Mouse (Mus musculus) frontal cortex, adult (tissue): ENCODE results near the gene Rnase11.
"Not testable (repeated sequence)": the region's sequence is repeated elsewhere in the genome, so short reads cannot be mapped to it uniquely, and the experiment has no call there.

ENCODE experiments used
- ATAC-seq: cut with Nextera tagmentation; 2 replicates; pipeline ENCODE4 v1.9.2; 2017; ENCODE audit warnings: mild to moderate bottlenecking, moderate library complexity, mixed read lengths; ENCODE audit not compliant: low TSS enrichment

Gene Rnase11

GRCm38 (mm10) chr14:51081035-51081434 lies 31.1 kb upstream of the Rnase11 start:
- ATAC-seq = no peak

DNA sequence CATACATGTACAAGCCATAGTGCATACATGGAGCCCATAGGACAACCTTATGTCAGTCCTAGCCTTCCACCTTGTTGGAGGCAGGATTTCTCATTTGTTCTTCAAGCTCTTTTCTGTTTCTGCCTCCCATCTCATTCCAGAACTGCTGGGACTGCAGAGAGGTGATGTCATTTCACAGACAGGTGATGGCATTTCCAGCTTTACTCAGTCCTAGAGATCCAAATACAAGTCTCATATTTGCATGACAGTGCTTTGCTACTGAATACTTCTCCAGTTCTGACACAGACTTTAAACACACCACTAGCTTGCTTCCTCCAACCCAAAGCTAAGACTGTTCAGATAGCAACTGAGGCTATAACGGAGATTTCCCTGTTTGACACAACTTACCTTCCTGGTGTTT lies 29.2 kb upstream of the Rnase11 start:
- ATAC-seq = no peak

DNA sequence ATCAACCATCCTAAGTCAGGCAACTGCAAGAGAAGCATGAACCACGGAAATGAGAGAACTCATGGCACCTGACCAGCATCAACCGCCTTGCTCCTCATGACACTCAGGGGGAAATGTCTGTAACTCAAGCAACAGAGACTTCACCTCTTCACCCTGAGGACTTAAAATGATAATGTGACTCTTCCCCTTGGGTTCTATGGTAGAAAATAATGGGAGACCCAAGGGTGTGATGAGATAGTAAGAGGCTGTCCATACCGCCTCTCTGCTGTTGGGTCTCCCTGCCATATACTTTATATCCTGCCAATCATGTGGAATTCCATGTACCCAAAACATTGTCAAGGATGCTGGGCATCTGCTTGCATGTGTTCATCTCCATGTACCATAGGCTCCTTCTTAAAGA lies 24.4 kb upstream of the Rnase11 start, which contains the start of gene Olfr750:
TSS of gene Olfr750 (minus strand) at position 101 of the 400 bp plus-strand sequence.
- no peak for ATAC-seq

DNA sequence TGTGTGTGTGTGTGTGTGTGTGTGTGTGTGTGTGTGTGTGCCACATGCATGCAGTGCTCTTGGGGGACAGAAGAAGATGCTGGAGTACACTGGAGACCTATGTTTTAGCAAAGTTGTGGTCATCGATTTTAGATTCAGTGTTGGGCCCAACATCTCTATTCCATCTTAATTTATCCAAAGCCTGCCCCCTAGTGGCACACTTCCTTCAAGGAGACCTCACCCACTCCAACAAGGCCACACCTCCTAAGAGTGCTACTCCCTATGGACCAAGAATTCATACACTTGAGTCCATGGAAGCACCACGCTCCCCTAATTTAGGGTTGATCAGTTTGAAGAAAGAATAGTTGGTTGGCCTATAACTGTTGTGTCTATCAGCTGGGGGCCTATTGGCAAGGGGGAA lies 19.7 kb upstream of the Rnase11 start:
- ATAC-seq = no peak

DNA sequence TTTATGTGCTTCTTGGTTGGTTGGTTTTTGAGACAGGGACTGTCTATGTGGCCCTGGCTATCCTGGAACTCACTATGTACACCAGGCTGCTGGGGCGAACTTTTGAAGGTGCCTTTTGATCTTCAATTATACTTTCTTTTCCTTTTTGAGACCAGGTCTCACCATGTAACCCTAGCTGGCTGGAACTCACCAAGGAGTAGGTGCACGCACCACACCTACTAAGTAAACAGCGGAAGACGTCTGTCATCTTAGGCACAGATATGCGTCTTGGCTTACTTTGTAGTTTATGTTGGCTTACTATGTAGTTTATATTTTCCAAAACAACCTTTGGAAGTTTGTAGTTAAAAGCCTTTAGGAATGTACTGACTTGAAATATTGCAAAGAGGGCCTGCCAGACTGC lies 19.0 kb upstream of the Rnase11 start:
- ATAC-seq = no peak

DNA sequence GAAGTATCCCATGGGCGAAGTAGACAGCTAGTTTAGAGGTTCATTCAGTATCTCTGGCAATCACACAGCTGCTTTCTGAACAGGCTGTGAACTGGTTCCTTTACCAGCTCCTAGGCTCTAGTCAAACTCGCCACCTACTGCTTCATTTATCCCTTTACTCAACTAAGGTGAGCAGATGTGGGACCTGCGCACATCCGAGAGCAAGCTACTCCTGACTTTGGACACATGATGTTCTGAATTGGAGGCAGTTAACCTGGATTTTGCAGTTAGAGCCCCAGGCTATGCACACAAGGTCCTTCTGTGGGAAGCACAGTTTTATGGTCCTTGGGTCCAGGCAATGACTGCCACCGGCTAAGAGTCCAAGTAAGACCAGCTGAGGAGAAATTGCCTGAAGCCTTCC lies 10.8 kb upstream of the Rnase11 start:
- ATAC-seq = no peak

GRCm38 (mm10) chr14:51057401-51057831 lies 7.5 kb upstream of the Rnase11 start, which contains the start of gene Rnase12:
Rnase12 (minus strand) TSS chr14:51057661.
- no peak for ATAC-seq

GRCm38 (mm10) chr14:51054243-51055237 lies 4.6 kb upstream of the Rnase11 start:
- no peak for ATAC-seq

- no peak for ATAC-seq
Observed at GRCm38 (mm10) chr14:51053176-51053575, 3.2 kb upstream of the Rnase11 start.

- ATAC-seq = no peak
Observed at GRCm38 (mm10) chr14:51051941-51052340, 2.0 kb upstream of the Rnase11 start.

DNA sequence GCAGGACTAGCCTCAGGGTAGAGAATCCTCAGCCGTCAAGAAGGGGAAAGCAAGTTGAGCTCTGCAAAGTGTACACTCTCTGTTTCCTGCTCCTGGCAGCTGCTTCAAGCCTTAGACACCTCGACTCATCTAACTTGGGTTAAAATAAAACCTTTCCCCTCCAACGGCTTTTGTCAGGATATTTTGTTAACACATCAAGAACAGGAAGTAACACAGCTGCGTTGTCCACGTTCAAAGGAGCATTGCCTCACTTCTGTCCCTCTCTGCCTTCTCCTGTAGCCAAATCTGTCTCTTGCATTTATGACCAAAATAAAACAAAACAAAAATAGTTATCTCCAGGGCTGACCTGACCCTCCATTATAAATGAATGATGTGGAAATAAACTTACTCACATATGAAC lies 2.1 kb downstream of the Rnase11 start:
- ATAC-seq = no peak

- no peak for ATAC-seq
Observed at GRCm38 (mm10) chr14:51041769-51042168, 8.2 kb downstream of the Rnase11 start, which contains the start of gene Rnase9. Rnase9 (minus strand) TSS chr14:51041869.

DNA sequence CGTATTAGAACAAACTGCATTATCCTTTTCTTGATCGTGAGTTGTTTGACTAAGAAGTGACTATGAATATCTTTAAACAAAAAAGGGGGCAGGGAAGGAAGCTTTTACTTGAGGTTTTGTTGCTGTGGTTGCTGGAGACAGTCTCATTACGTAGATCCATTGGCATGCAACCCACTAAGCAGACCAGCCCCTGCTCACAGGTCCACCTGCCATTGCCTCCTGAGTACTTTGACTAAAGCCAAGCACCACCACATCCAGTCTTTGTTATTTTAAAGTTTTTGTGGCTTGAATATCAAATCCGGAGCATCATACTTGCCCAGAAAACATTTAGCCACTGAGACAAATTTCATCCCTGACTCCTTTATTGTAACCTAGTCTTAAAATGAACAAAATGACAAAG lies 13.7 kb downstream of the Rnase11 start:
- no peak for ATAC-seq

DNA sequence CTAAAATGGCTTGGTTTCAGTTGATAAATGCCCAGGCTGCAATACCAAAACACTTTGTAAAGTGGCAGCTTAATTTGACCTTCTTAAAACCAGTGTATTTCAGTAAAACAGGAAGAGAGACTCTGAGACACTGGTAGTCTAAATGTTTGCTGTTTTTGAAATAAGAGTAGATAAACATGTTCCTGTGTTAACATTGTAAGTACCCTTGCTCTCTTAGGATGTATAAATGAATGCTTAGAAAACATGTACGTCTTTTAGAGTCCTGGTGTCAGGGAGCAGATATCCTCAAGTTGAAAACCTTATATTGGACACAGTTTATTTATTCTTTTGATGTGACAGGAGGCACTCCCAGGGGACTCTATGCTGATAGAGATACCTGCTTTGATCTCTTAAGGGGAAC lies 14.8 kb downstream of the Rnase11 start:
- no peak for ATAC-seq

DNA sequence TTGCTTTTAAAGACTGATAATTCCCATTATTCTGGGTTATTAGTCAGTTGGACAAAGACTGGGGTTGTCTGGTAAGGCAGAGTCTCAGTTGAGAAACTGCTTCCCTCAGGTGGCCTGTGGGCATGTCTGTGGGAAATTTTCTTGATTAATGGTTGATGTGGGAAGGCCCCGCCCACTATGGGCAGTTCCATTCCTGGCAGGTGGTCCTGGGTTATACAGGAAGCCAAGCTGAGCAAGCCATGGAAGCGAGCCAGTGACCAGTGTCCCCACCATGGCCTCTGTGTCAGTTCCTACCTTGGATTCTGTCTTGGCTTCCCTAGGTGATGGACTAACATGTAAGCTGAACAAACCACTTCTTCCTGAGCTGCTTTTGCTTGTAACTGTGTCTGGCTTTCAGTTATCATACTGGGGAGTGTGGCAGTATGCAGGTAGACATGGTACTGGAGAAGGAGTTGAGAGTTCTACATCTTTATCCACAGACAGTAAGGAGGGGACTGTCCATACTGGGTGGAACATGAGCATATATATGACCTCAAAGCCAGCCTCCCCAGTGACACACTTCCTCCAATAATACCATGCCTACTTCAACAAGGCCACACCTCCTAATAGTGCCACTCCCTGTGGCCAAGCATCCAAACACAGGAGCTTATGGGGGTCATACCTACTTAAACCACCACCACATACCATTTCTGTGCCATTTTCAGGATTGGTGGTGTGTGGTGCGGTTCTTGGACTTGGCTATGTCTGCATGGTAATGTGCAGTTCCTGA lies 22.4 kb downstream of the Rnase11 start:
- ATAC-seq = no peak

GRCm38 (mm10) chr14:51026391-51027133 lies 23.4 kb downstream of the Rnase11 start:
- ATAC-seq = peak; percentile 91

DNA sequence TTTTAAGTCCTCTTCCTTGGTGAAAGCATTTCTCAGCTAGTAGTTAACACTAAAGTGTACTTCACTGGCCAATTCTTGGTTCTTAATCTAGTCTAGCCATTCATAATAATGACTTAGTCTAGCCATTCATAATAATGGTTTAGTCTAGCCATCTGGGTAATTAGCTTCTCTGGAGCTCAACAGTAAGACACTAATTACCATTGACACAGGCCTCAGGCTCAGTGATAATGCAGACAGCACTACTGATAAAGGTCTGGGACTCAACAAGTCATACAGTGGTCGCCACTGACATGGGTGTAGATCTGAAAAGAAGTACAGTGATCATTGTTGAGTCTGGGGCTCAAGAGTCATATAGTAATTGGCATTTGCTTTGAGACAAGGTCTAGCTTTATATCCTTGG lies 25.1 kb downstream of the Rnase11 start:
- no peak for ATAC-seq

GRCm38 (mm10) chr14:51023457-51023856 lies 26.5 kb downstream of the Rnase11 start:
- ATAC-seq = no peak

- no peak for ATAC-seq
Observed at GRCm38 (mm10) chr14:51017256-51017655, 32.7 kb downstream of the Rnase11 start.

DNA sequence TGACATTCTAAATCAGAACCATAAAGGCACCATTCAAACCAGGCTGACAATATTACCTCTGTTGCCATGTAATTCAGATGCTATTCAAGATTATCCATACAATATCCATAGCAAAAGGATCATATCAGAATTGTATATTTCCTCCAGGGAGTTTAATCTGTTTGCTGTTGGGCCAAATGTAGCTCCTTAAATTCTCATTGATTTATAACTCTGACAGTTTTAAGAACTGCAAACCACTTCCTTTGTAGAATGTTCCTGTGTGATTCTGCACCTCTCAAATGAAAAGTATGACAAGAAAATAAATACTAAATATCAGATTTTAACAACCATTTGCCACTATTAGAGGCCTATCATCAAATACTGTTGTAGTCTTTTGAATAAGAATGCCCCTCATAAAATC lies 34.2 kb downstream of the Rnase11 start:
- ATAC-seq = no peak

DNA sequence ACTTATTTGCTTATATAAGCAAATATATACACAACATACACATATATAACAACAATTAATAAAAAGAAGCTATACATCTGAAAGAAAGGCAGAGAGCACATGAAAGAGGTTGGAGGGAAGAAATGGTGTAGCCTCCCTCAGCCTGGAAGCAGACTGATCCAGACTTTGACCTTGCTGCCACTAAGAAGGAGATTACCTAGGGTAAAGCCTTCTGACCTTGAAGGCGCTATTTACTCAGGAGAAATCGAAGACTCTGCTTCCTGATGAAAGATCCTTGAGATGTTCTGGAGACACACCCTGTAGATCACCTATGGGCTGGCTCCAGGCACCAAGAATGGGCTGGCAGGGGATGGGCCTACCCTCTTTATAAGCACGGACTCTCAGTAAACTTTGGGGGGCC lies 35.2 kb downstream of the Rnase11 start:
- ATAC-seq = not testable (repeated sequence)

DNA sequence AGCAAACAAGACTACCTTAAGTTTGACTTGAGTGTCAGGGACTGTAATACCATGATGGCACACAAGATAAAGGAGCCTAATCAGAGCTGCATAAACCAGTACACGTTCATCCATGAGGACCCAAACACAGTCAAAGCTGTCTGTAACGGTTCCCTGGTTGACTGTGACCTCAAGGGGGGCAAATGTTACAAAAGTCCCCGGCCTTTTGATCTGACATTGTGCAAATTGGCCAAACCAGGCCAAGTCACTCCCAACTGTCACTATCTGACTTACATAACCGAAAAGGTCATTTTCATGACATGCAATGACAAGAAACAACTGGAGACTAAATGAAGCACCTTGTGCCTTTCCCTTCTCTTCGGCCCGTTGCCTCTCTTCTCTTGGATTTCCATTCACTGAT lies 40.4 kb downstream of the Rnase11 start:
- no peak for ATAC-seq
